ENCODE assay signal across 10 mouse cellular contexts in the genomic region with DNA sequence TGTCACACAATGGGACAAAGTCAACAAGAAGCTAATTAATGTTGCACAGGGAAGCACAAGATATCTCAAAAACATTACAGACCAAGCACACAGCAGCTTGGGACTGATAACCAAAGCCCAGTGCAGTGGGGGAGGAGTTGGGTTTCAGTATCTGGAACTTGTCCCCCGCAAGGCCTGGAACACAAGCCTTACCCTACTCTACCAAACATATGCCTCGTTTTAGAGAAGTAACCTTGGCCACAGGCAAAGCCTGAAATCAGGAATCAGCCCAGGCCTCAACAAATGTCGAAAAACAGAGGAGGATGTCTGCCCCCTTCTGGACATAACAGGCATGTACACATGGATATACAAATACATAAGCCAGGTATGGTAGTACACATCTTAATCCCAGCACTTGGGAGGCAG. TPM values are rescaled to one million over a fixed set of nuclear protein-coding genes. Genes with fewer than 3 reads are reported as not detected.
DNase-seq lines count a peak whose midpoint lies in the region; ATAC-seq and TF ChIP-seq lines count a peak whose summit lies in the region.
"Had no signal": no experiment of that assay in that cellular context is flagged by ENCODE, and none has a peak within 500 bp of the region (broad histone marks: within the 10 kb centered on the region; RNA-seq: fewer than 3 reads in every experiment).

No protein-coding gene starts in this region.

- no peak for ATAC-seq in kidney, postnatal 0 days (replicated peaks; ENCODE audit: low FRiP score, low read depth)
- no peak for ATAC-seq in kidney, embryonic 16.5 days (ENCODE audit: low FRiP score, low TSS enrichment)
- peak; percentile 98 for ATAC-seq in erythroblast, adult 5-6 weeks (replicated peaks; ENCODE audit: low FRiP score, poor library complexity, severe bottlenecking)

- DNase-seq in kidney, postnatal 0 days (ENCODE audit: low spot score) = no peak
- peak; percentile 99 for DNase-seq in MEL-GATA-1-ER (ENCODE audit: extremely low read depth, low read depth)
- DNase-seq in spleen, postnatal 10 days (ENCODE audit: low spot score in 2 of 2) = peak; percentile 44 to 50
- DNase-seq in kidney, postnatal 14 days = no peak
- no peak for DNase-seq in heart, embryonic 10.5 days (ENCODE audit: low spot score)
- DNase-seq: lung, postnatal 4 days had no signal

- no peak overlapping the region for H3K9ac ChIP-seq in kidney, postnatal 0 days (ENCODE audit: low read depth, low read length)
- no peak overlapping the region for H3K9ac ChIP-seq in kidney, embryonic 16.5 days (replicated peaks; ENCODE audit: low read length)
- H3K9ac ChIP-seq: heart, embryonic 12.5 days had no signal

- TF ChIP-seq CTCF in kidney, postnatal 0 days (IDR thresholded peaks at IDR 0.05; ENCODE audit: low read depth) = peak; percentile 50; the same call in 1 of the 2 replicates

- H3K27me3 ChIP-seq in kidney, postnatal 0 days (ENCODE audit: insufficient read depth, low read length) = no peaks in the 10 kb centered on the region
- no peaks in the 10 kb centered on the region for H3K27me3 ChIP-seq in kidney, embryonic 16.5 days (ENCODE audit: insufficient read depth, low read length)
- no peaks in the 10 kb centered on the region for H3K27me3 ChIP-seq in heart, embryonic 10.5 days (ENCODE audit: insufficient read depth, poor library complexity, severe bottlenecking)
- H3K27me3 ChIP-seq: heart, embryonic 12.5 days had no signal

- no peak overlapping the region for H3K4me3 ChIP-seq in kidney, postnatal 0 days (replicated peaks; ENCODE audit: low read depth, low read length)
- no peak overlapping the region for H3K4me3 ChIP-seq in kidney, embryonic 16.5 days (ENCODE audit: low read length)
- H3K4me3 ChIP-seq in heart, embryonic 10.5 days = no peak overlapping the region
- H3K4me3 ChIP-seq: heart, embryonic 12.5 days had no signal

- no peak overlapping the region for H3K4me2 ChIP-seq in kidney, postnatal 0 days (ENCODE audit: low read length)
- H3K4me2 ChIP-seq in kidney, embryonic 16.5 days (replicated peaks; ENCODE audit: low read depth, low read length) = no peak overlapping the region
- H3K4me2 ChIP-seq: heart, embryonic 12.5 days had no signal

- H3K36me3 ChIP-seq in kidney, postnatal 0 days (ENCODE audit: insufficient read depth, low read length) = no peaks in the 10 kb centered on the region
- H3K36me3 ChIP-seq in kidney, embryonic 16.5 days (ENCODE audit: insufficient read depth, low read length) = no peaks in the 10 kb centered on the region
- no peaks in the 10 kb centered on the region for H3K36me3 ChIP-seq in heart, embryonic 10.5 days
- H3K36me3 ChIP-seq: heart, embryonic 12.5 days had no signal

- H3K4me1 ChIP-seq in kidney, postnatal 0 days (replicated peaks; ENCODE audit: insufficient read depth, low read length) = no peaks in the 10 kb centered on the region
- no peaks in the 10 kb centered on the region for H3K4me1 ChIP-seq in kidney, embryonic 16.5 days (ENCODE audit: insufficient read depth, low read length)
- no peaks in the 10 kb centered on the region for H3K4me1 ChIP-seq in heart, embryonic 10.5 days
- H3K4me1 ChIP-seq: heart, embryonic 12.5 days had no signal

- WGBS in kidney, postnatal 0 days = 74% methylated on average over 3 of the region's 3 CpGs
- 73% methylated on average over 3 of the region's 3 CpGs for WGBS in kidney, embryonic 16.5 days
- 61% methylated on average over 3 of the region's 3 CpGs for WGBS in heart, embryonic 10.5 days

- H3K9me3 ChIP-seq in kidney, postnatal 0 days (replicated peaks; ENCODE audit: low read length) = no peaks in the 10 kb centered on the region
- no peaks in the 10 kb centered on the region for H3K9me3 ChIP-seq in kidney, embryonic 16.5 days (ENCODE audit: low read length)
- no peaks in the 10 kb centered on the region for H3K9me3 ChIP-seq in heart, embryonic 10.5 days
- H3K9me3 ChIP-seq: heart, embryonic 12.5 days had no signal

- no peak overlapping the region for H3K27ac ChIP-seq in kidney, postnatal 0 days
- no peak overlapping the region for H3K27ac ChIP-seq in kidney, embryonic 16.5 days (ENCODE audit: low read length)
- no peak overlapping the region for H3K27ac ChIP-seq in heart, embryonic 10.5 days

RNA-seq across cellular contexts. Expression of gene Rfwd3, which starts 12.7 kb away (rescaled TPM):
- 24.7 and 30.9 TPM in 2 replicates for polyA plus RNA-seq in kidney, postnatal 0 days (2015; fragmentation: Nextera tagmentation; extraction: Ambion mirVana)
- polyA plus RNA-seq in kidney, embryonic 16.5 days (2015; fragmentation: Nextera tagmentation; extraction: Ambion mirVana) = 71.9 and 74.9 TPM in 2 replicates
- 25.9 and 29.0 TPM in 2 replicates for total RNA-seq in erythroblast, adult 5-6 weeks (2015; ENCODE audit: low replicate concordance)
- total RNA-seq in erythroblast, adult 5-6 weeks (2017; ENCODE audit: low replicate concordance) = 44.0 and 45.0 TPM in 2 replicates
- polyA plus RNA-seq in heart, embryonic 10.5 days (2016; fragmentation: Nextera tagmentation; extraction: Ambion mirVana) = 57.7 and 65.2 TPM in 2 replicates

RNA-seq across cellular contexts. Expression of gene Mlkl, which starts 25.2 kb away (rescaled TPM):
- 2.5 and 3.1 TPM in 2 replicates for polyA plus RNA-seq in kidney, postnatal 0 days (2015; fragmentation: Nextera tagmentation; extraction: Ambion mirVana)
- polyA plus RNA-seq in kidney, embryonic 16.5 days (2015; fragmentation: Nextera tagmentation; extraction: Ambion mirVana) = 1.8 and 2.5 TPM in 2 replicates
- 9.4 and 29.2 TPM in 2 replicates for total RNA-seq in erythroblast, adult 5-6 weeks (2015; ENCODE audit: low replicate concordance)
- 11.8 and 12.0 TPM in 2 replicates for total RNA-seq in erythroblast, adult 5-6 weeks (2017; ENCODE audit: low replicate concordance)
- polyA plus RNA-seq in heart, embryonic 10.5 days (2016; fragmentation: Nextera tagmentation; extraction: Ambion mirVana) = 0.98 and 1.5 TPM in 2 replicates
- polyA plus RNA-seq: neural tube, embryonic 14.5 days had no signal

RNA-seq across cellular contexts. Expression of gene Glg1, which starts 53.7 kb away (rescaled TPM):
- 63.0 and 66.1 TPM in 2 replicates for polyA plus RNA-seq in kidney, postnatal 0 days (2015; fragmentation: Nextera tagmentation; extraction: Ambion mirVana)
- 79.5 and 88.4 TPM in 2 replicates for polyA plus RNA-seq in kidney, embryonic 16.5 days (2015; fragmentation: Nextera tagmentation; extraction: Ambion mirVana)
- total RNA-seq in erythroblast, adult 5-6 weeks (2015; ENCODE audit: low replicate concordance) = 13.8 and 14.0 TPM in 2 replicates
- 27.9 and 33.1 TPM in 2 replicates for total RNA-seq in erythroblast, adult 5-6 weeks (2017; ENCODE audit: low replicate concordance)
- polyA plus RNA-seq in heart, embryonic 10.5 days (2016; fragmentation: Nextera tagmentation; extraction: Ambion mirVana) = 61.5 and 70.4 TPM in 2 replicates

Comparison
In these comparisons a context has a peak if more than half of its experiments do, and no peak if none do; other contexts are left out.
1. DNase-seq: peak in MEL-GATA-1-ER (single experiment) and spleen, postnatal 10 days (2 of 2); none in kidney, postnatal 0 days (single experiment), kidney, postnatal 14 days (single experiment) and heart, embryonic 10.5 days (single experiment).